8 mouse cellular contexts compared by ENCODE assay signal in genomic region chrX:105079151-105079550, GRCm38 (mm10). TPM values are rescaled to one million over a fixed set of nuclear protein-coding genes. Genes with fewer than 3 reads are reported as not detected.
DNase-seq lines count a peak whose midpoint lies in the region; ATAC-seq lines count a peak whose summit lies in the region.

No protein-coding gene starts in this region.

- H3K9me3 ChIP-seq in forebrain, embryonic 12.5 days = no peaks in the 10 kb centered on the region
- no peaks in the 10 kb centered on the region for H3K9me3 ChIP-seq in liver, embryonic 13.5 days (replicated peaks)
- H3K9me3 ChIP-seq in stomach, embryonic 14.5 days (ENCODE audit: control insufficient read depth, low read depth, low read length) = no peaks in the 10 kb centered on the region

- 13% methylated on average over 12 of the region's 12 CpGs for WGBS in forebrain, embryonic 12.5 days
- 9% methylated on average over 12 of the region's 12 CpGs for WGBS in liver, embryonic 13.5 days (ENCODE audit: insufficient replicate concordance)
- WGBS in stomach, embryonic 14.5 days = 6% methylated on average over 12 of the region's 12 CpGs

- H3K27me3 ChIP-seq in forebrain, embryonic 12.5 days = no peaks in the 10 kb centered on the region
- H3K27me3 ChIP-seq in liver, embryonic 13.5 days = no peaks in the 10 kb centered on the region
- H3K27me3 ChIP-seq in stomach, embryonic 14.5 days (ENCODE audit: control insufficient read depth, insufficient read depth, low read length) = no peaks in the 10 kb centered on the region

- ATAC-seq in frontal cortex, adult (ENCODE audit: low TSS enrichment) = peak; percentile 53
- ATAC-seq in CD4-positive, CD25-positive, alpha-beta regulatory T cell, adult 4 months = peak; percentile 9
- peak; percentile 70 for ATAC-seq in forebrain, embryonic 12.5 days (ENCODE audit: low FRiP score)
- peak; percentile 30 for ATAC-seq in liver, embryonic 13.5 days (ENCODE audit: low read depth)
- peak; percentile 51; the same call in 1 of the 2 replicates for ATAC-seq in stomach, embryonic 14.5 days (ENCODE audit: insufficient number of reproducible peaks, insufficient read depth, low FRiP score, low read depth)

- H3K36me3 ChIP-seq in forebrain, embryonic 12.5 days (replicated peaks) = no peaks in the 10 kb centered on the region
- H3K36me3 ChIP-seq in liver, embryonic 13.5 days = peaks cover 20% of the 10 kb centered on the region
- H3K36me3 ChIP-seq in stomach, embryonic 14.5 days (ENCODE audit: control insufficient read depth, insufficient read depth, low read length) = no peaks in the 10 kb centered on the region; the same call in 1 of the 2 replicates

- no peak for DNase-seq in frontal cortex, postnatal 25 days (ENCODE audit: low spot score in 2 of 2)
- no peak for DNase-seq in liver, embryonic 13.5 days
- DNase-seq in natural killer cell, adult 2 months (ENCODE audit: low spot score in 2 of 2) = no peak
- no peak for DNase-seq in cerebellum, adult 9-11 months

- H3K27ac ChIP-seq in forebrain, embryonic 12.5 days = no peak overlapping the region
- H3K27ac ChIP-seq in liver, embryonic 13.5 days = no peak overlapping the region
- no peak overlapping the region for H3K27ac ChIP-seq in stomach, embryonic 14.5 days (ENCODE audit: low read length)

- H3K9ac ChIP-seq in forebrain, embryonic 12.5 days = peak overlapping the region; percentile 59
- H3K9ac ChIP-seq in liver, embryonic 13.5 days = peak overlapping the region; percentile 54; the same call in 1 of the 2 replicates
- H3K9ac ChIP-seq in stomach, embryonic 14.5 days (replicated peaks; ENCODE audit: low read depth, low read length) = no peak overlapping the region

- peak overlapping the region; percentile 50 for H3K4me3 ChIP-seq in forebrain, embryonic 12.5 days (replicated peaks)
- H3K4me3 ChIP-seq in liver, embryonic 13.5 days (replicated peaks) = peak overlapping the region; percentile 68
- peak overlapping the region; percentile 48 for H3K4me3 ChIP-seq in stomach, embryonic 14.5 days (ENCODE audit: low read depth, low read length)

- peaks cover 5% of the 10 kb centered on the region; the same call in 1 of the 2 replicates for H3K4me1 ChIP-seq in forebrain, embryonic 12.5 days
- H3K4me1 ChIP-seq in liver, embryonic 13.5 days (replicated peaks) = peaks cover 4% of the 10 kb centered on the region
- 0 out of 2 replicates have a peak, but pooled peaks cover 3% of the 10 kb centered on the region for H3K4me1 ChIP-seq in stomach, embryonic 14.5 days (ENCODE audit: control insufficient read depth, insufficient read depth, low read length)

- H3K4me2 ChIP-seq in forebrain, embryonic 12.5 days = peak overlapping the region; percentile 62
- peak overlapping the region; percentile 72 for H3K4me2 ChIP-seq in liver, embryonic 13.5 days
- H3K4me2 ChIP-seq in stomach, embryonic 14.5 days (replicated peaks; ENCODE audit: low read depth, low read length) = peak overlapping the region; percentile 62

RNA-seq across cellular contexts. Expression of gene Pbdc1, which starts 0.4 kb away (rescaled TPM):
- 10 to 100 TPM; 30.6 to 38.5 TPM for polyA plus RNA-seq in CD4-positive, CD25-positive, alpha-beta regulatory T cell, adult 4 months (2017; shearing (Covaris generic))
- polyA plus RNA-seq in forebrain, embryonic 12.5 days (2016; fragmentation: Nextera tagmentation; extraction: Ambion mirVana) = 60.3 and 62.8 TPM in 2 replicates
- polyA plus RNA-seq in liver, embryonic 13.5 days (2015; fragmentation: Nextera tagmentation; extraction: Ambion mirVana) = 54.0 and 61.4 TPM in 2 replicates
- polyA plus RNA-seq in stomach, embryonic 14.5 days (2014; fragmentation: Nextera tagmentation; extraction: Ambion mirVana) = 52.7 and 72.2 TPM in 2 replicates

RNA-seq across cellular contexts. Expression of gene Magee1, which starts 41.0 kb away (rescaled TPM):
- polyA plus RNA-seq in CD4-positive, CD25-positive, alpha-beta regulatory T cell, adult 4 months (2017; shearing (Covaris generic)) = 1 to 10 TPM; 2.6 to 3.4 TPM
- 69.6 and 76.6 TPM in 2 replicates for polyA plus RNA-seq in forebrain, embryonic 12.5 days (2016; fragmentation: Nextera tagmentation; extraction: Ambion mirVana)
- 2.1 and 2.5 TPM in 2 replicates for polyA plus RNA-seq in liver, embryonic 13.5 days (2015; fragmentation: Nextera tagmentation; extraction: Ambion mirVana)
- 14.6 and 16.2 TPM in 2 replicates for polyA plus RNA-seq in stomach, embryonic 14.5 days (2014; fragmentation: Nextera tagmentation; extraction: Ambion mirVana)

Comparison
In these comparisons a context has a peak if more than half of its experiments do, and no peak if none do; other contexts are left out.
1. ATAC-seq: peak in every context shown above with its lines; median percentile 70 in forebrain, embryonic 12.5 days; 53 in frontal cortex, adult; 51 in stomach, embryonic 14.5 days; 30 in liver, embryonic 13.5 days; 9 in CD4-positive, CD25-positive, alpha-beta regulatory T cell, adult 4 months.